Mouse (Mus musculus) heart, embryonic 12.5 days (tissue): Measurements from ENCODE around the gene Olfr110. TPM values are rescaled to one million over a fixed set of nuclear protein-coding genes. Genes with fewer than 3 reads are reported as not detected.
"Not testable (repeated sequence)": the region's sequence is repeated elsewhere in the genome, so short reads cannot be mapped to it uniquely, and the experiment has no call there.

Experiments used
- ATAC-seq: fragments of 200-750 bp; cut with Nextera tagmentation; 2 replicates; pipeline ENCODE4 v1.8.0; 2017; ENCODE audit warnings: moderate TSS enrichment, moderate library complexity; ENCODE audit not compliant: insufficient number of reproducible peaks, low FRiP score
- H3K27ac ChIP-seq: fragments of 300-500 bp; sonication (generic); 2 replicates; pipeline ENCODE4 v1.5.1; 2016; ENCODE audit warnings: mild to moderate bottlenecking, moderate library complexity; ENCODE audit not compliant: poor library complexity, severe bottlenecking
- H3K27me3 ChIP-seq: fragments of 300-500 bp; sonication (generic); replicated peaks from 2 replicates; pipeline ENCODE4 v1.6.1; 2016; ENCODE audit warnings: mild to moderate bottlenecking, moderate library complexity
- H3K36me3 ChIP-seq: fragments of 300-500 bp; sonication (generic); 2 replicates; pipeline ENCODE4 v1.6.1; 2016; ENCODE audit warnings: mild to moderate bottlenecking, moderate library complexity
- H3K4me1 ChIP-seq: fragments of 300-500 bp; sonication (generic); replicated peaks from 2 replicates; pipeline ENCODE4 v1.6.1; 2016; ENCODE audit warnings: mild to moderate bottlenecking
- H3K4me2 ChIP-seq: fragments of 300-500 bp; sonication (generic); 2 replicates; pipeline ENCODE4 v1.6.1; 2016; ENCODE audit warnings: mild to moderate bottlenecking, moderate library complexity
- H3K4me3 ChIP-seq: fragments of 300-500 bp; sonication (generic); 2 replicates; pipeline ENCODE4 v1.5.1; 2016; ENCODE audit warnings: mild to moderate bottlenecking
- H3K9ac ChIP-seq: fragments of 300-500 bp; sonication (generic); 2 replicates; pipeline ENCODE4 v1.6.1; 2016; ENCODE audit warnings: mild to moderate bottlenecking, moderate library complexity
- H3K9me3 ChIP-seq: fragments of 300-500 bp; sonication (generic); replicated peaks from 2 replicates; pipeline ENCODE4 v1.6.1; 2016; ENCODE audit warnings: mild to moderate bottlenecking, moderate library complexity
- WGBS: fragments of 180-500 bp; shearing (Covaris S2); methylation state at CpG from one replicate; pipeline ENCODE4 v1.1.7; 2016; 5-methylcytosine and 5-hydroxymethylcytosine counted together
- polyA plus RNA-seq: library from polyadenylated mRNA; unstranded; fragments of >200 nt; fragmentation: Nextera tagmentation; extraction: Ambion mirVana; gene quantifications from 2 replicates; pipeline ENCODE4 v1.2.1, GENCODE M21; 2016

Olfr110 gene
- not detected in 2 replicates for polyA plus RNA-seq

DNA sequence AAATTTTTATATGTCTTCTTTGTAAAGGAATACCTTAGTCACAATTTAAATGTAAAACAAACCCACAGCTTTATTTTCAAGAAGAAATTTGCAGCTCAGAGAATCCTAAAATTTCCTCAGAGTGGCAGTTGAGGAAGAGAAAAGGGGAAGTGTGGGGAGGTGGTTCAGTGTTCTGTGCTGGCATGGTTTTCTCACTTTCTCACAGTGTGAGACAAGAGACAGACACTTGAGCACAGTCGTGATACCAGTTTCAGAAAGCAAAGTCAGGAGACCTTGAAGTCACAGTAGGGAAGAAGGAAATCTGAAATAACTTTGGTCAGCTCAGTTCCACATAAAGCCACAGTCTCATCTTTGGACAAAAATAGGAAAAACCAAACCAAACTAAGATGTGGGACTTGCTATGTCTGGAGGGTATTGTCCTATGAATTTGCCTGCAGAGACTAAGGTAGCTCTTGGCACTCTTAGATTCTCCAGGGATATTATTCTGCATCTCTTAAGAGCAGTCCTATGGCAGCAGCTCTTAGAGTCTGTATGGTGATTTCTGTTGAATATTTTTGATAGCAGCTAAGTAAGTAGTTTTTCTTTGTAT is at the start of gene Olfr110:
Gene Olfr110 (plus strand): TSS at position 539 of the 589 bp plus-strand sequence.
- H3K4me2 ChIP-seq = no peak within 1 kb of the TSS
- WGBS = 23% methylated on average over 1 of the region's 1 CpGs
- no peaks in the 10 kb centered on the region for H3K4me1 ChIP-seq
- H3K27ac ChIP-seq = no peak within 1 kb of the TSS
- H3K9ac ChIP-seq = no peak within 1 kb of the TSS
- H3K36me3 ChIP-seq = no peaks in the 10 kb centered on the region
- H3K4me3 ChIP-seq = no peak within 1 kb of the TSS
- no peaks in the 10 kb centered on the region for H3K9me3 ChIP-seq
- no peaks in the 10 kb centered on the region for H3K27me3 ChIP-seq
- ATAC-seq = no peak

DNA sequence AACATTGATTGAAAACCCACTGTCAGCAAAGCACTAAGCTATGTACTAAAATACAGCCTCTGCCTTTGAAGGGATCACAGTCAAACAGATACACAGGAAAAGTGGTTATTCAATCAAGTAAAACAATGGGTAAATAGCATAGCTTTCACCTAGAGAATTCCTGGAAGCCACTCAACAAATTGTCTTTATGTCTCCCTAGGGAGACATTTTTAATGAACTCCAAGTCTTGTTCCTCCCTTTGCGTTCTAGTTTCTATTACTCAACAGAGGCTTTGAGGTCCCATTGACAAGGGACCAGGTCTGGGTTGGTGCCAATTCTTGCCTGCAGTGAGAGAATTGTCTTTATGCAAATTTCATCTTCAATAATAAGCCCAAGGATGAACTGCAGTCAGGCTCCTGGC is 47.1 kb upstream of the Olfr110 start, which contains the start of gene Olfr108:
Gene Olfr108 (plus strand): TSS at position 301 of the 400 bp plus-strand sequence.
- no peaks in the 10 kb centered on the region for H3K4me1 ChIP-seq
- no peaks in the 10 kb centered on the region for H3K27me3 ChIP-seq
- H3K9ac ChIP-seq = no peak within 1 kb of the TSS
- no peaks in the 10 kb centered on the region for H3K36me3 ChIP-seq
- H3K4me3 ChIP-seq = no peak within 1 kb of the TSS
- no peaks in the 10 kb centered on the region for H3K9me3 ChIP-seq
- WGBS = 84% methylated on average over 1 of the region's 1 CpGs
- H3K4me2 ChIP-seq = no peak within 1 kb of the TSS
- ATAC-seq = no peak
- no peak within 1 kb of the TSS for H3K27ac ChIP-seq

DNA sequence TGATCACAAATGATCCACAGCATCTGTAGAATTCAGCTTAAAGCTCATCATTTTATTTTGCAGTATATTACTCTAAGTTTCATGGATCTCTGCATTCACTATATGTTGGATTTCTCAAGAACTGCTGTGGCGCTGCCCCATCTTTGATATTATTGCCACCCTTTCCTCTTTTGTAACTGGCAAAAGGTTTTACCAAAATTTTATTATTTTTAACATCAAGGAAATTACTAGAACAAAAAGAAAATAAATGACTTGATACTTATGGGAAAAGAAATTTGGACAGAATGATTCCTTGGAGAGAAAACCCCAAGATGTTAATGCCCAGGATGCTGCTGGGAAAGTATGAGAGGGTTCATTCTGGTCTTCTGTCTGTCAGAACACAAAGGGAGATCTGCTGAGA is 33.7 kb upstream of the Olfr110 start, which contains the start of gene Olfr109:
Gene Olfr109 (plus strand): TSS at position 301 of the 400 bp plus-strand sequence.
- Histone ChIP-seq H3K4me2 (no peak within 1 kb of the TSS), H3K9me3 (no peaks in the 10 kb centered on the region), H3K27ac (no peak within 1 kb of the TSS), H3K9ac (no peak within 1 kb of the TSS), H3K36me3 (no peaks in the 10 kb centered on the region), H3K27me3 (no peaks in the 10 kb centered on the region), H3K4me1 (no peaks in the 10 kb centered on the region), H3K4me3 (no peak within 1 kb of the TSS)
- no peak for ATAC-seq
- 72% methylated on average over 1 of the region's 1 CpGs for WGBS

DNA sequence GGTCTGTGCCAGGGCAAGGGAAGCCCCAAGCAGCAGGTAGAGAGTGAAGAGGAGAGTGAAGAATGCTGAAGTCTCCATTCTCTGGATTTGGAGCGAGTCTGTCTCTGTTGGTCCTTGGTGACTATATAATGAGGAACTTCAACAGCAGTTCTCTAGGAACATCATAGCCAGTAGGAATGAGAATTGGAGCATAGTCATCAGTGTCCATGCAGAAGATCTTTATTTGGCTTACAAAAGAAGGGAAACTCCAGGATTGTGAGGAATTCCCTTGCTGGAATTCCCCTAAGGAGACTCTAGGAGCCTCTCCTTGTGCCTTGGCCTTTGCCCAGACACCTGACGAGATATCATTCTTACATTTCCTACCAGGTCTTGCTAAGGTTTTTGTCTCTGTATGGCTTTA is 8.8 kb upstream of the Olfr110 start, which contains the start of gene H2-M2:
Gene H2-M2 (minus strand): TSS at position 101 of the 400 bp plus-strand sequence.
- no peak for ATAC-seq
- H3K9ac ChIP-seq = no peak within 1 kb of the TSS
- WGBS = 66% methylated on average over 2 of the region's 2 CpGs

DNA sequence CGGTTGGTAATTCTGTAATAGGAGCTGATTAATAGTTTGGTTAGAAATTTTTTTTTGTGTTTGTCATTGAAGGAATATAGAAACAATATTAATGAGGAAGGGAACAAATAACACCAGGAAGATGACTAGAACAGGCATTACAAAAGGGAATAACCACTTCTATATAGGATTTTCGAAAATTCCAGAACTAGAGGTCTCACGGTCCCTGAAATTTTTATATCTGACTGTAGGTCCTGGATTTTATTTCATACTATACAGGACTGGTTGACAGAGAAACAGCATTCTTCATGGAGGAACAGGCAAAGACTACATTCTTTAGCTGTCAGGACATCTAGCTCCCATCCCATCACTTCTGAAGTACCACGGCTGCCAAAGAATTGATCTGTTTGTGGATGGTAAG is 15.5 kb downstream of the Olfr110 start, which contains the start of gene Olfr111:
Gene Olfr111 (plus strand): TSS at position 301 of the 400 bp plus-strand sequence.
- Histone ChIP-seq H3K27me3 (no peaks in the 10 kb centered on the region), H3K9ac (no peak within 1 kb of the TSS), H3K4me3 (no peak within 1 kb of the TSS), H3K9me3 (peaks cover 6% of the 10 kb centered on the region; the same call in 1 of the 2 replicates), H3K4me2 (no peak within 1 kb of the TSS), H3K27ac (no peak within 1 kb of the TSS), H3K4me1 (no peaks in the 10 kb centered on the region), H3K36me3 (no peaks in the 10 kb centered on the region)
- no peak for ATAC-seq
- 80% methylated on average over 4 of the region's 4 CpGs for WGBS

More for the DNA sequence above, 8.8 kb upstream of the Olfr110 start, which contains the start of gene H2-M2:
- Histone ChIP-seq H3K4me1 (no peaks in the 10 kb centered on the region), H3K27ac (no peak within 1 kb of the TSS), H3K4me3 (no peak within 1 kb of the TSS), H3K27me3 (no peaks in the 10 kb centered on the region), H3K36me3 (no peaks in the 10 kb centered on the region), H3K4me2 (no peak within 1 kb of the TSS), H3K9me3 (peaks cover 21% of the 10 kb centered on the region)

DNA sequence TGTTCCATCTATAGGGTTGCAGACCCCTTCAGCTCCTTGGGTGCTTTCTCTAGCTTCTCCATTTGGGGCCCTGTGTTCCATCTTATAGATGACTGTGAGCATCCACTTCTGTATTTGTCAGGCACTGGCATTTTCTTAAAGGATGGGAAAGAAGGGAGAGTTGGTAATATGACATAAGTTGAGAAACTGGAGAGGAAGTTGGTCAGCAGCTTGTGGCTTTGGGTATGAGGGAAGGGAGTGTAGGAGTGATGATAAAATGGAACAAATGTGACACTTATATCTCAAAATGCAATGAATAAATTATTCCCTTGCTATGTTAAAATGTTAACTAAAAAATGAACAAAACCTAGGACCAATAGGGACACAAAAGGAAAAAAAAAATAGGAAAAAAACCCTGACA is 32.3 kb downstream of the Olfr110 start:
- H3K4me2 ChIP-seq, H3K27ac ChIP-seq, H3K9me3 ChIP-seq, ATAC-seq, H3K4me3 ChIP-seq, H3K9ac ChIP-seq, H3K36me3 ChIP-seq, H3K4me1 ChIP-seq, H3K27me3 ChIP-seq: not testable (repeated sequence)

DNA sequence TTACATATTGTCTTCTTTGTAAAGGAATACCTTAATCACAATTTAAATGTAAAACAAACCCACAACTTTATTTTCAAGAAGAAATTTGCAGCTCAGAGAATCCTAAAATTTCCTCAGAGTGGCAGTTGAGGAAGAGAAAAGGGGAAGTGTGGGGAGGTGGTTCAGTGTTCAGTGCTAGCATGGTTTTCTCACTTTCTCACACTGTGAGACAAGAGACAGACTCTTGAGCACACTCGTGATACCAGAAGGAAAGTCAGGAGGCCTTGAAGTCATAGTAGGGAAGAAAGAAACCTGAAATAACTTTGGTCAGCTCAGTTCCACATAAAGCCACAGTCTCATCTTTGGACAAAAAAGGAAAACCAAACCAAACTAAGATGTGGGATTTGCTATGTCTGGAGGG is 33.2 kb downstream of the Olfr110 start:
- H3K27me3 ChIP-seq, ATAC-seq, H3K4me1 ChIP-seq, H3K4me3 ChIP-seq, H3K27ac ChIP-seq, H3K9ac ChIP-seq, H3K36me3 ChIP-seq, H3K4me2 ChIP-seq, H3K9me3 ChIP-seq: not testable (repeated sequence)
- 46% methylated on average over 1 of the region's 1 CpGs for WGBS

DNA sequence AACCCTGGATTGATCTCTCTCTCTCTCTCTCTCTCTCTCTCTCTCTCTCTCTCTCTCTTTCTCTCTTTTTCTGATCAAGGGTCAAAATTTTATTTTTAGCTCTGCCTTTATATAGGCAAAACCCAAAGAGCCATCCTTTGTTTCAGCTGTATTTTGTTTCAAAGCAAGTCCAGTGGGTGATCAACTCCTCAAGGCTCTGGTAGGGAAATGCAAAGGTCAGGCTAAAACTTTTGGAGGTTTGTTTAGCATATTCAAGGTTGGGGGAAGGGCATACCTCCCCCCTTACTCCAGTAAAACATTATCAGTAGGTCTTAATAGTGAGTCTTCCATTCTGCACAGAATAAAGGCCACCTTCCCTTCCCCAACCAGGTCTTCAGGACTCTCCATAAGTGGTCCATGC is 42.9 kb downstream of the Olfr110 start:
- Histone ChIP-seq H3K27me3 (no peaks in the 10 kb centered on the region), H3K9me3 (no peaks in the 10 kb centered on the region; the same call in 1 of the 2 replicates), H3K36me3 (no peaks in the 10 kb centered on the region), H3K4me3 (no peak overlapping the region), H3K27ac (no peak overlapping the region), H3K4me1 (no peaks in the 10 kb centered on the region), H3K4me2 (no peak overlapping the region), H3K9ac (no peak overlapping the region)
- no peak for ATAC-seq

DNA sequence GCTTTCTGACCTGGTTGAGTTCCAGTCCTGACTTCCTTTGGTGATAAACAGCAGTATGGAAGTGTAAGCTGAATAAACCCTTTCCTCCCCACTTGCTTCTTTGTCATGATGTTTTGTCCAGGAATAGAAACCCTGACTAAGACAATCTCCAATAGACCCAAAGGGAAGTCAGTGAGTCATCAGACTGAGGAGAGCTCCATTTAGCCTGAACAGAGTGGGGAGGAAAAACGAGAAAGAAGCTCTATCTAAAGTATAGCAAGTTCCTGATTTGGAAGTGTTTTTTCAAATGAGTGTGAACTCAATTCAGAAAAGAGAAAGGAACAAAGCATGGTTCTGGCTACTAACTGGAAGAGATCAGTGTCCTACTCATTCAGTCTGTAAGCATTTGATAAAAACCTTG is 46.1 kb downstream of the Olfr110 start:
- not testable (repeated sequence) for ATAC-seq, H3K4me2 ChIP-seq, H3K9ac ChIP-seq, H3K9me3 ChIP-seq, H3K4me3 ChIP-seq, H3K36me3 ChIP-seq, H3K4me1 ChIP-seq, H3K27me3 ChIP-seq, H3K27ac ChIP-seq
- 27% methylated on average over 1 of the region's 1 CpGs for WGBS

DNA sequence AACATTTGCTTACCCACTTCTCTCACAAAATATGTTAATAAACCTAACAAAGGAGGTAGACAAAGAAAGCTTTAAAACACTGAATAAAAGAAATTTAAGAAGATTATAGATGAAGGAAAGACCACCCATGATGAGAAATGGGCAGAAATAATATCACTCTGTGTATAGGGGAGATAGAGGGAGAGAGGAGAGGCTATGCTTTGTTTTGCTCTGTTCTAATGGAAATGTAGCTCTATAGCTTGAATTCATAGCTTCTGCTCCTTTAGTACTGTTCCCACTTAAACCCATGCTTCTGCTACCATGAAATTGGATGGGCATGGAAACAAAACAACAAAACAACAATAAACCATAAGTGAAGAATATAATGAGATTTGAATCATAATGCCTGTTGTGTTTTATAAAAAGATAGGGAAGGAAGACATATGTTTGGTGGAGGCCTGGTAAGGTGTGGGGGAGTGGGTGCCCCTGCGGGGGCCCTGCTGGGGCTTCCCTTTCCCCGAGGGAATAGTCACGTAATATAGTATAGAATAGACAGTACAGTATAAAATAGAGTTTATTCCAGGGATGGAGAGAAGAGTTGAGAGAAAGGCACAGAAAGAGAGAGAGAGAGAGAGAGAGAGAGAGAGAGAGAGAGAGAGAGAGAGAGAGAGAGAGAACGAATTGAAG is 49.3 kb downstream of the Olfr110 start:
- no peak for ATAC-seq

DNA sequence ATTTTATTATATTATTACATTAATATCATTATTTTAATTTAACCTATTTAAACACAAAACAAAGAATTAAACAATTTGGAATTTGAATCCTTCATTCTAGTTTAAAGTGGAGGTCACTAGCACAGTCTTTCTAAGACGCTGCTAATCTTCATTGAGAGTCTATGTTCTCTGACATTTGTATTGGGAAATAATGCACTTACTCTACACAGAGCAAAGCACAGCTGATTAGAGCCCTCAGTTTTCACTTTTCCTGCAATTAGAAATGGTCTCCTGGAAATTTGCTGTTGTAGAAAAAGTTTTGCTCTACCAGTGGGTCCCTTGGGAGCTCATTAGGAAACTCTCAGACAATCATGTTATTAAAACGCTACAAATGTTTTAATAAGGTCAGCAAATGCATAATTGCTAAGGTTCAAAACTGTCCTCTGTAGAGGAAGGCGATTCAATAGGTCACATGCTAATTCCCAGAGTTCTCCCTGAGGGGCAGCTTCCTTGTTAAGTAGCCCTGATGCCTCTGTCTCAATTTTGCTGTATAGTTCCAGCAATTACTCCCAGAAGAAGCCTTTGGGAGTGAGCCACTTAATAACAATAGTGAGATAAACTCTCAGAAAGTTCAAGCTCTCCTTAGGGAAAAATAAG is 51.6 kb downstream of the Olfr110 start:
- Histone ChIP-seq H3K4me2 (no peak overlapping the region), H3K9me3 (no peaks in the 10 kb centered on the region; the same call in 1 of the 2 replicates), H3K36me3 (no peaks in the 10 kb centered on the region), H3K4me1 (no peaks in the 10 kb centered on the region), H3K27ac (no peak overlapping the region), H3K9ac (no peak overlapping the region), H3K27me3 (no peaks in the 10 kb centered on the region), H3K4me3 (no peak overlapping the region)
- 64% methylated on average over 3 of the region's 3 CpGs for WGBS
- no peak for ATAC-seq

More for the DNA sequence above, 49.3 kb downstream of the Olfr110 start:
- 64% methylated on average over 4 of the region's 4 CpGs for WGBS
- Histone ChIP-seq H3K27me3 (no peaks in the 10 kb centered on the region), H3K9ac (no peak overlapping the region), H3K4me3 (no peak overlapping the region), H3K4me2 (no peak overlapping the region), H3K27ac (no peak overlapping the region), H3K9me3 (no peaks in the 10 kb centered on the region; the same call in 1 of the 2 replicates), H3K36me3 (no peaks in the 10 kb centered on the region), H3K4me1 (no peaks in the 10 kb centered on the region)
